Mouse (Mus musculus) spleen, adult 12 weeks (tissue): ENCODE measurements around the gene Lmbrd2.
"Not testable (repeated sequence)": the region's sequence is repeated elsewhere in the genome, so short reads cannot be mapped to it uniquely, and the experiment has no call there.

Source experiments
- DNase-seq: peaks from one replicate; pipeline ENCODE4 v3.0.0; 2022; ENCODE audit warnings: low spot score

Lmbrd2 gene

GRCm38 (mm10) chr15:9134891-9135507 is 5.4 kb upstream of the Lmbrd2 start:
- no peak for DNase-seq

GRCm38 (mm10) chr15:9139447-9139846 is 903 bp upstream of the Lmbrd2 start:
- no peak for DNase-seq

DNA sequence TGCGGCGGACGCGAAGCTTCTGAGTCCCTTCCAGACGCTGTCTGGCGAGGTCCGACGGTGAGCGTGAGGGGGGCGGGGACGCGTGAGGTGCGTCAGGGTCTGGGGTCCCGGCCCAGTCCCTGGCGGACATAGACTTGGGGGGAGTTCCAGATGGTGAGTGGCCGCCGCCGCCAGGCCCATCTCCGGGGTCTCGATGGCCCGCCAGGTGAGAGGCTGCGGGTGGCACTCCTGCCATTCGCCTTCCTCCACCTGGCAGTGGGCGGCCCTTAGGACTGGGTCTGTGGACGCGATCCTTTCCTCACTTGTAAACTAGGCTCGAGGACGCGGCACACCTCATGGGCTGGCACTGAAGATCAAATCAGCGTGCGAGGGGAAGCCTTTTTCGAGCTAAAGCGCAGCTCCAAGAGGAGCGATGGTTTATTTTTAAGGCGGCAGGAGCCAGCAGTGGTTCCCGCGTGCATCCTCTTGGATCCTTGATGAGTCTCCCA is 378 bp downstream of the Lmbrd2 start:
- no peak for DNase-seq

DNA sequence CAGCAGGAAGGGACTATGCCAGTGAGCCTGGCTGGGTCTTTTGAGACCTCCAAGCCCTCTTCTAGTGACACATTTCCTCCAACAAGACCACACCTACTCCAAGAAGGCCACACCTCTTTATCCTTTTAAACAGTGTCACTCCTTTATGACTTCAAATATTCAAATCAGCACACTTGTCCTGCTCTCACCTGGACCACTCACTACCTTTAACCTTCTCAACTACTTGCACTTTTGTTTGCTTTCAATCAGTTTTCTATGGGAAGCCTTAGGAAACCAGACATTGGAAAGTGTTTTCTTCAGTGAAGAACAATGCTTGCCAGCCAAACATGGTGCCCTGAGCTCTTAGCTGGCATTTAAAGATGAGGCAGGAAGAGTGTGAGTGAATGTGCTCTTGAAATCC is 15.0 kb downstream of the Lmbrd2 start, which contains the start of gene Skp2:
Gene Skp2, minus strand, starts transcription at position 101 of the 400 bp plus-strand sequence.
- DNase-seq: no peak

DNA sequence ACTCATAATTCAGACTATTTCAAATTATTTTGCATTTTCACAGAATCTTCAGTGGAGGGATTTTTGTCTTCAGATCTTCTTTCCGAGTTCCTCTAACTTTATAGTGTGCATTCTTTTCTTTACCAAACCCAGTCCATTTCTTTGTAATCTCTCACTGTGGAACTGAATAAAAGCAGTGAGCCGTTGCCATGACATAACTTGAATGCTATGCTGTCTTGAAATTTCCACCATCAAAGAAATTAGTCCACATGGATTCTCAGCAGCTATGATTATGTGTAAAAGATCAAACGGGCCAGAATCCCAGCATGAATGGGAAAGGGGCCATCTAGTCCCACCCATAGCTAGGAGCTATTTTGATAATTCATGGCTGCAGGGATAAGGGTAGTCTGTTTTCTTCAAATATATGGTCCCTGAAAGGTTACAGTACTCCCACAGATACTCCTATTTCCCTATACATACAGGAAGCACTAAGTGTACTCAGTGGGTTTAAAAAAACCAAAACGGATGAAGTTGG is 22.3 kb downstream of the Lmbrd2 start:
- DNase-seq: no peak

DNA sequence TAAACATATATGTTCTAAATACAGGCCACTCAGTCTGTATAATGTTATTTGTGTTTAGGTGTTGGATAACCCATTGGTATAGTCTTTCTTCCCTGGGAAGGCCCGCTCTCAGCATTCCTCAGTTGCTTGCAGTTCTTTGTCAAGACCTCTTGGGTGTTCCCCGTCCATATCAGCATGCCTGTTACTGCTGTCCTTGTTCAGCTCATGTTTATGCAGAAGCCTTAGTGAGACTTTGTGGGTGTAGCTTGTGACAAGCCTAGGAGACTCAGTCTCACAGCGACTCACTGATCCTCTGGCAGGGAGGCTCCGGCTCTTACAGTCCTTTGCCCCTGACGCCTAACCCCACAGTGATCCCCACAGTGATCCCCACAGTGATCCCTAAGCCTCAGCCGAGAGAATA is 23.8 kb downstream of the Lmbrd2 start:
- DNase-seq: no peak

- no peak for DNase-seq
These were observed 36.7 kb downstream of the Lmbrd2 start for GRCm38 (mm10) chr15:9177038-9177437.

- no peak for DNase-seq
These were observed 43.6 kb downstream of the Lmbrd2 start for GRCm38 (mm10) chr15:9183995-9184394.

DNA sequence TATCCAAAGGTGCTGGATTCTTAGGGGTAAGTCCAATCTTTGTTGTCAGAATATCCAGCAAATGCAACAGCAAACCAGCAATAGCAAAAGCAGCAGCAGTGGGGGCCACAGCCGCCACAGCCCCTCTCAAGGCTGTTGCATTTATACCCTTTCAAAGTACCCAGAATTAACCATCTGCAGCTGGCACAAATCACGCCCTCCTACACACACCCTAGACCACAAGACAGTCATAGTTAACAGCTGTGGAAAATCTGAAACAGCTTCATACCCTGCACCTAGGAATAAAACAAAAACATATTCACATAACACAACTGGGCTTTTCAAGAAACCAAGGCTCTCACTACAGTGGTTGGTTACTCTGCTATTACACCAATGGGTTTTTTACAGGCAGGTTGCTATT is 49.4 kb downstream of the Lmbrd2 start:
- no peak for DNase-seq

GRCm38 (mm10) chr15:9192685-9193084 is 52.3 kb downstream of the Lmbrd2 start:
- DNase-seq: not testable (repeated sequence)

- DNase-seq: no peak
These were observed 58.1 kb downstream of the Lmbrd2 start for GRCm38 (mm10) chr15:9198421-9198820.

DNA sequence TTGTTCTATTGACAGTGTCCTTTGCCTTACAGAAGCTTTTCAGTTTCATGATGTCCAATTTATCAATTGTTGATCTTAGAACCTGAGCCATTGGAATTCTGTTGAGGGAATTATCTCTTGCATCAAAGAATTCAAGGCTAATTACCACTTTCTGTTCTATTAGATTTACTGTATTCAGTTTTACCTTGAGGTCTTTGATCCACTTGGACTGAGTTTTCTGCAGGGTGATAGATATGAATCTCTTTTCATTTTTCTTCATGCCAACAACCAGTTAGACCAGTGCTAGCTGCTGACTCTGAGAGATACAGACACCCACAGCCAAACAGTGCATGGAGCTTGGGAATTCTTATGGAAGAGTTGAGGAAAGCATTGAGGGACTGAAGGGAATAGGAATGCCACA is 71.5 kb downstream of the Lmbrd2 start:
- DNase-seq: no peak

GRCm38 (mm10) chr15:9213026-9213425 is 72.7 kb downstream of the Lmbrd2 start:
- not testable (repeated sequence) for DNase-seq

GRCm38 (mm10) chr15:9213431-9213830 is 73.1 kb downstream of the Lmbrd2 start:
- DNase-seq: not testable (repeated sequence)

DNA sequence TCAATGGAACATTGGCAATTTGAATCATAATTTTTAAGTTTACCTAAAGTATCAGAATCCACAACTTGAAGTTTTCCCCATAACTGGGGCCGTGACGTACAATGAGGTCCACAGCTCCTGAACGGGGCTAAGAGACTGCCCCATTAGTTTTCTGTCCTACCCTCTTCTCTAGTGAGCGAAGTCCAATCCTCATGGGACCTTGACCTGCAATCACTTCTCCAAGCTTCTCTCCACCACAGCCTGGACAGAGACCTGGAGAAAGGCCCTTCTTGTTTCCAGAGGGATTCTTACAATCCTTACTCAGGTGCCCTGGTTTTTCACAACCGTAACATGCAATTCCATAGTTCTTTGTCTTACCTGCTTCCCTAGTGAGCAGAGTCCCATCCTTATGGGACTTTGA is 76.1 kb downstream of the Lmbrd2 start:
- DNase-seq: no peak

DNA sequence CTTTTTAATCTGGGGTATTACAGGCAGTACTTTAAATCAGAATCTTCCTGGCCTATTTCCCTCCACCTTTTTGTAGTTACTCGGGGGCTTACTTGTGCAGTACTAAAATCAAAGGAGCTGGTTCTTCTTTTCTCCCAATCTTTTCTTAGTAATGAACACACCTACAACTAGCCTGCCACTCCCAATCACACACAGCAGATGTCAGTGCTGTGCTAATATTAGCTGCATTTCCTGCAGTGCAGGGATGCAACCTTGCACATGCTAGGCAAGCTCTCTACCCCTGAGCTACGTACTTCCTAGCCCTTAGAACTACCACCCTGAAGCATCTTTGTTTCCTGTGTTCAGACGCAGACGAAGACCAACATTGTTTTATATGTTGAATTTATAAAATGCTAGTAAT is 90.6 kb downstream of the Lmbrd2 start:
- not testable (repeated sequence) for DNase-seq

GRCm38 (mm10) chr15:9246345-9246744 is 106.0 kb downstream of the Lmbrd2 start:
- no peak for DNase-seq
